Mouse (Mus musculus) kidney, embryonic 14.5 days (tissue): ENCODE measurements at regions not wholly inside any gene's neighbourhood (a gene's known extent, or its start where the extent isn't known, plus 50 kb on each side); places are given as distances from the start of the nearest gene placed in this dataset.

Experiments
- ATAC-seq: fragments of 200-750 bp; cut with Nextera tagmentation; 2 replicates; pipeline ENCODE4 v1.8.0; 2017; ENCODE audit warnings: moderate number of reproducible peaks, mild to moderate bottlenecking, moderate TSS enrichment, moderate library complexity; ENCODE audit not compliant: low FRiP score, low TSS enrichment
- H3K27ac ChIP-seq: fragments of 300-500 bp; sonication (generic); 2 replicates; pipeline ENCODE4 v1.5.1; 2014; ENCODE audit warnings: low read depth, mild to moderate bottlenecking, low read length, moderate library complexity, mixed read lengths
- H3K27me3 ChIP-seq: fragments of 300-500 bp; sonication (generic); 2 replicates; pipeline ENCODE4 v1.6.1; 2014; ENCODE audit warnings: mild to moderate bottlenecking, low read length; ENCODE audit not compliant: control insufficient read depth, insufficient read depth
- H3K36me3 ChIP-seq: fragments of 300-500 bp; sonication (generic); 2 replicates; pipeline ENCODE4 v1.6.1; 2014; ENCODE audit warnings: low read length, mixed read lengths; ENCODE audit not compliant: control insufficient read depth, insufficient read depth
- H3K4me1 ChIP-seq: fragments of 300-500 bp; sonication (generic); 2 replicates; pipeline ENCODE4 v1.6.1; 2014; ENCODE audit warnings: low read length, mixed read lengths; ENCODE audit not compliant: control insufficient read depth, insufficient read depth
- H3K4me2 ChIP-seq: fragments of 300-500 bp; sonication (generic); replicated peaks from 2 replicates; pipeline ENCODE4 v1.6.1; 2014; ENCODE audit warnings: low read depth, mild to moderate bottlenecking, low read length
- H3K4me3 ChIP-seq: fragments of 300-500 bp; sonication (generic); 2 replicates; pipeline ENCODE4 v1.5.1; 2014; ENCODE audit warnings: mild to moderate bottlenecking, low read length
- H3K9ac ChIP-seq: fragments of 300-500 bp; sonication (generic); 2 replicates; pipeline ENCODE4 v1.6.1; 2014; ENCODE audit warnings: low read depth, mild to moderate bottlenecking, low read length, moderate library complexity
- H3K9me3 ChIP-seq: fragments of 300-500 bp; sonication (generic); 2 replicates; pipeline ENCODE4 v1.6.1; 2016; ENCODE audit warnings: low read length; ENCODE audit not compliant: control insufficient read depth
- WGBS: fragments of 180-500 bp; shearing (Covaris S2); extraction: QIAGEN DNeasy Blood & Tissue Kit; methylation state at CpG from one replicate; pipeline ENCODE4 v1.1.7; 2014; 5-methylcytosine and 5-hydroxymethylcytosine counted together

DNA sequence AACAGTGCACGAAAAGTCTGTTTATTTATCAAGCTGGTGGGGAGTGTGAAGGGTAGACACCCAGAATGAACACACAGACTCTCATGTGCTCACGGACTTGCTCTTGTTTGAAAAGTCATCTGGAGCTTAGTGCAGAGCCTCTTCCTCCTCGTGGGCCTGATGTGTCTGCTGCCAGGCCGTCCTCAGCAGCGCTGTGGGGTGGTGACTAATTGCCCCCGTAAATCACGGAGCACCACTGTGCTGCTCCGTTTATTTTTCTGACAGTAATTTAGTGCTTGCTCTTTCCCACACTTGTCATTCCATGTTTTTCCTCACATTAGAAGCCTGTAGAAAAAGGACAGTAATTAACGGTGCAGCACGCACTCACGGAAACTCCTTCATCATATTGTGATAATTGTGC is 51.2 kb upstream of the Gm17304 start:
- Histone ChIP-seq H3K9me3 (no peaks in the 10 kb centered on the region), H3K36me3 (no peaks in the 10 kb centered on the region), H3K27ac (no peak overlapping the region), H3K4me3 (no peak overlapping the region), H3K4me1 (peaks cover 6% of the 10 kb centered on the region), H3K9ac (no peak overlapping the region), H3K27me3 (peaks cover 66% of the 10 kb centered on the region), H3K4me2 (no peak overlapping the region)
- no peak for ATAC-seq
- WGBS, result 5% methylated on average over 11 of the region's 11 CpGs

GRCm38 (mm10) chr5:106539286-106539685 is 69.6 kb upstream of the Gm17304 start:
- no peak for ATAC-seq
- Histone ChIP-seq H3K36me3 (no peaks in the 10 kb centered on the region), H3K4me3 (no peak overlapping the region), H3K9ac (no peak overlapping the region), H3K4me1 (no peaks in the 10 kb centered on the region), H3K27me3 (no peaks in the 10 kb centered on the region), H3K27ac (no peak overlapping the region), H3K9me3 (no peaks in the 10 kb centered on the region), H3K4me2 (no peak overlapping the region)
- WGBS, result 80% methylated on average over 6 of the region's 6 CpGs

- Histone ChIP-seq H3K4me2 (no peak overlapping the region), H3K27ac (no peak overlapping the region), H3K9ac (no peak overlapping the region), H3K9me3 (no peaks in the 10 kb centered on the region), H3K4me1 (no peaks in the 10 kb centered on the region), H3K27me3 (no peaks in the 10 kb centered on the region), H3K36me3 (no peaks in the 10 kb centered on the region), H3K4me3 (no peak overlapping the region)
- no peak for ATAC-seq
- WGBS, result 42% methylated on average over 6 of the region's 6 CpGs
Observed at GRCm38 (mm10) chr5:106537153-106537552, 71.7 kb upstream of the Gm17304 start.

- Histone ChIP-seq H3K27ac (no peak overlapping the region), H3K9ac (no peak overlapping the region), H3K4me1 (no peaks in the 10 kb centered on the region), H3K36me3 (no peaks in the 10 kb centered on the region), H3K4me3 (no peak overlapping the region), H3K27me3 (no peaks in the 10 kb centered on the region), H3K9me3 (no peaks in the 10 kb centered on the region), H3K4me2 (no peak overlapping the region)
- no peak for ATAC-seq
- 78% methylated on average over 5 of the region's 5 CpGs for WGBS
Observed at GRCm38 (mm10) chr5:106536068-106536467, 72.8 kb upstream of the Gm17304 start.

DNA sequence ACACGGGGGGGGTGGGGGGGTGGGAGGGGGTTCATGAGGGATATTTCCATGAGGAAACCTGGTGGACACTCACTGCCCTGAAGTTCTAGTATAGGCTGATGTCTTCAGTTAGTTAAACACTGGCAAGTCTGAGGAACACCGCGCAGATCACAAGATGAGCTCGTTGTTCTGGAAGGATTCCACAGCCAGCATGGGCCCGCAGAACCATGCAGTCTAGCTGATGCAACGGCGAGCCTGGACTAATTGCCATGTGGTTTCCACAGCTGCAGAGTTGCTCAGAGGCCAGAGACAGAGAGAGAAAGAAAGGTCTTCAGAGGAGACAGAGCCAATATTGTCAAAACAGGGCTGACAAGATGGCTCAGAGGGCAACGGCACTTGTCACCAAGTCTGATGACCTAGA is 70.8 kb upstream of the Barhl2 start:
- no peak for ATAC-seq
- Histone ChIP-seq H3K36me3 (no peaks in the 10 kb centered on the region), H3K27me3 (peaks cover 2% of the 10 kb centered on the region; the same call in 1 of the 2 replicates), H3K4me2 (no peak overlapping the region), H3K27ac (no peak overlapping the region), H3K4me1 (no peaks in the 10 kb centered on the region), H3K9me3 (no peaks in the 10 kb centered on the region), H3K4me3 (no peak overlapping the region), H3K9ac (no peak overlapping the region)
- WGBS, result 85% methylated on average over 8 of the region's 8 CpGs

DNA sequence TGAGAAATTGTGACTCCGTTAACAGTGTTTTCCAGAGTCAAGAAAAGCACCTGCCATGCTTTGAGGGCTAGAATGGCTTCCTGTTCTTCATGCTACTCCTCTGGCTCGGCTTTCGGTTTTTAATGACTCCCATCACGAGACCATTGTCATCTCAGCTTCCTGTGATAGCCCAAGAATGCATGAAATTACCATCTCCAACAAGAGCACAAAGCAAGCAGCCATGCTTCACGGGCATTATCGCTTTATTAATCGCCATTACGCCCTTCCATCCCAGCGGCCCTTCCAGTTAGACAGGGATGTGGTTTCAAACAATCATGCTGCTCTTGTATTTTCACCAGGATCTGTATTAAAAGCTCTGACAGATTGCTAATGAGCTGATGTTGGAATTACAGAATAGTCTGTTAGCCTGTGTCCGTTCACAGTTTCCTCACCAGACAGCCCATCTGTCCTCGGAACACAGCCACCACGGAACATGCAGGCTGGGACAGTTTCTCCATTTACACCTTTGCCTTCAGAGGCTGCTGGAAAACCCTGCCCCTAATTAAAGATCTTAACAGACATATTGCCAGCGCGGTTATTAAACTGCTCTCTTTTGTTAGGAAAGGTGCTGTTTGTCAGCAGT is 69.5 kb upstream of the Barhl2 start:
- no peak for ATAC-seq
- no peaks in the 10 kb centered on the region for H3K4me1 ChIP-seq
- peaks cover 2% of the 10 kb centered on the region; the same call in 1 of the 2 replicates for H3K27me3 ChIP-seq
- H3K4me2 ChIP-seq, result no peak overlapping the region
- no peaks in the 10 kb centered on the region for H3K9me3 ChIP-seq
- H3K27ac ChIP-seq, result no peak overlapping the region
- H3K36me3 ChIP-seq, result no peaks in the 10 kb centered on the region
- no peak overlapping the region for H3K4me3 ChIP-seq
- no peak overlapping the region for H3K9ac ChIP-seq
- 72% methylated on average over 14 of the region's 14 CpGs for WGBS

- Histone ChIP-seq H3K27ac (no peak overlapping the region), H3K4me2 (no peak overlapping the region), H3K4me3 (no peak overlapping the region), H3K36me3 (no peaks in the 10 kb centered on the region), H3K4me1 (no peaks in the 10 kb centered on the region), H3K9me3 (no peaks in the 10 kb centered on the region), H3K27me3 (no peaks in the 10 kb centered on the region; the same call in 1 of the 2 replicates), H3K9ac (no peak overlapping the region)
- ATAC-seq, result no peak
- WGBS, result 85% methylated on average over 7 of the region's 7 CpGs
Observed at GRCm38 (mm10) chr5:106512423-106513089, 54.6 kb upstream of the Barhl2 start.

GRCm38 (mm10) chr5:106507901-106508300 is 49.9 kb upstream of the Barhl2 start:
- no peaks in the 10 kb centered on the region for H3K36me3 ChIP-seq
- no peak overlapping the region for H3K27ac ChIP-seq
- no peak overlapping the region for H3K4me2 ChIP-seq
- H3K4me3 ChIP-seq, result no peak overlapping the region
- no peaks in the 10 kb centered on the region for H3K4me1 ChIP-seq
- no peaks in the 10 kb centered on the region; the same call in 1 of the 2 replicates for H3K27me3 ChIP-seq
- 79% methylated on average over 5 of the region's 5 CpGs for WGBS
- ATAC-seq, result no peak
- no peak overlapping the region for H3K9ac ChIP-seq
- H3K9me3 ChIP-seq, result no peaks in the 10 kb centered on the region
